Mouse (Mus musculus) CD4-positive, CD25-positive, alpha-beta regulatory T cell, adult 4 months (primary cell): ENCODE measurements around the gene Bcl6. TPM values are rescaled to one million over a fixed set of nuclear protein-coding genes. Genes with fewer than 3 reads are reported as not detected.

Source experiments
- ATAC-seq: one replicate; pipeline ENCODE4 v1.8.0; 2017
- polyA plus RNA-seq, 2 experiments: library from polyadenylated mRNA; unstranded; fragments of 100-300 nt; shearing (Covaris generic); gene quantifications; one replicate each; pipeline ENCODE4 v1.2.1; 2017

Bcl6 gene
- polyA plus RNA-seq, 2 experiments from 2014 or later = 6.2 to 23.8 TPM

DNA sequence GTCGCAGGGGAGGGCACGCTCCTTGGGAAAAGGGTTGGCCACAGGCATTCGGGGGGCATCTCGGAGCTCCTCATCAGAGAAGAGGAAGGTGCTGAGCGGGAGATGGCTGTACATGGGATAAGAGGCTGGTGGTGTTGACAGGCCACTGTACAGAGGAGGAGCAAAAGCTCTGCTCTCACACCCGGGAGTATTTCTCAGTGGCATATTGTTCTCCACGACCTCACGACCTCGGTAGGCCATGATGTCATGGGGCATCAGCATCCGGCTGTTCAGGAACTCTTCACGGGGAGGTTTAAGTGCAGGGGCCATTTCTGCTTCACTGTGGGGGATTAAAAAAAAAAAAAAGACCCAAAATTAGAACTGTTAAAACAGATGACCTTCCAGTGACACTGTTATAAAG lies 15.8 kb downstream of the Bcl6 start:
- ATAC-seq = no peak

DNA sequence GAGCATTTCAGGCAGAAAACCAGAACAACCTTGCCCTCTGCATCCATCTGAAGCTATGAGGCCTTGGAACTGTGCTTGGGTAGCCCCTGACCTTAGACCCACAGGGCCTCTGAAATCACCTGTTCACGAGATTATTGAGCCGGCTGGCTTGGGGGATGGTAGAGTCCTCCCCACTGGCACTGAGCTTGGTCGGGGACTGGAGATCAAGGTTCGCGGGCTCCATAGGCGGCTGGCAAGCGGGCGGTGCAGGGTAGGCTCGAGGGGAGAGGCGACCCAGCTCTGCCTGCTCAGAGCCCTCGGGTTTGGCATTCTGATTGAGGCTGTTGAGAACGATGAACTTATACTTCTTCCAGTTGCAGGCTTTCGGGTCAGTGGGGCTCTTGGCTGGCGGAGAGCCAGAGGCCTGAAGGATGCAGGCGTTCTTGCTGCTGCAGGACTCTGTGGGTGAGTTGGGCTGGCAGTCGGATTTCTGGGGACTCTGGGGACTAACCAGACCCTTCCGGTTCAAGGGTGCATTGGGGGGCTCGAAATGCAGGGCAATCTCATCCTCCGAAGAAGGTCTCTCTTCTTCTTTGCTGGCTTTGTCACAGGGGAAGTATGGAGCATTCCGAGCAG lies 16.4 kb downstream of the Bcl6 start:
- no peak for ATAC-seq

DNA sequence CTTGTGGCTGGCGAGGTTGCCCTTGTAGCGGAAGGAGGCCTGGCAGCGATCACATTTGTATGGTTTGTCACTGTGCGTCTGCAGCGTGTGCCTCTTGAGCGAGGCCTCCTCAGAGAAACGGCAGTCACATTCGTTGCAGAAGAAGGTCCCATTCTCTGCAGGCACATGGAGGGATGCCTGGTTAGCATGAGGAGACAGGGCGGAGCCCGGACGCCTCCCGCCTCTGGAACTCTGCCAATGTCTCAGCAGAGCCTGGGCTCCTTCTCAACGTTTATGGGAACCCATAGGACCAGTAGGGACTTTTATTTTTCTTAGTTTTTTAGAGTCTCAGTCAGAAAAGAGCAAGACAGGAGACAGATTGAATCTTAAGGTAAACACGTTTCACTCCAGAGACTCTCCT lies 18.7 kb downstream of the Bcl6 start:
- no peak for ATAC-seq

DNA sequence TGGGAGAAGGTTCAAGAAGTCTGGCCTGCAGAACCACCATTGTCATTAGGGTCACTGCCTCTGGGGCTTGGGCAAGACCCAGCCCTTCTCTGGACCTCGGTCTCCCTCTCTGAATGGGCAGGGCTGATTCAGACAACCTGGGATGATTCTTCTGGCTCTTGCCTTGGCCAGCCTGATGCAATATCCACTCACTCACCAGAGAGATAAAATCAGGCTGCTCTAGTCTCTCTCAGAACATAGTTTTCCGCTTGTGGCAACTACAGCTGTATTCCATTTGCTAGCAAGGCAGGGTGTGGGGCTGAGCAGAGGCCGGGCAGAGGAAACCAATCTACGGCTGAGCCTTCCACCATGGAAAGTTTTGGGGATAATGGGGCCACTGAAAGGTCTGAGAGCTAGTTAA lies 19.8 kb downstream of the Bcl6 start:
- ATAC-seq = no peak

DNA sequence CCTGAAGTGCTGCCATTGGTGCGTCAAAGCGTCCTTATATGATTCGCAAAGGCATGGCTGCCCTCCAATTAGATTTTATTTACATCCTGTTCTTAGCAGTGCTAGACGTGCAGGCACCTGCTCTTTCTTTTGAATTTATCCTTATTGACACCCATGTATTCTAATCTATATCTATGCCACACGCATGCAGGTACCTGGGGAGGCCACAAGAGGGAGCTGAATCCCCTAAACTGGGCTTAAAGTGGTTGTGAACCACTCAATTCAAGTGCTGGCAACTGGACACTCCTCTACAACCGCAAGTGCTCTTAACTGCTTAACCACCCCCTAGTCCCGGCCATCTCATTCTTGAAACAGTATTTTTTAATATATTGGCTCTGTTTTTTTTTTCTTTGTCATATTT lies 21.4 kb downstream of the Bcl6 start:
- no peak for ATAC-seq

DNA sequence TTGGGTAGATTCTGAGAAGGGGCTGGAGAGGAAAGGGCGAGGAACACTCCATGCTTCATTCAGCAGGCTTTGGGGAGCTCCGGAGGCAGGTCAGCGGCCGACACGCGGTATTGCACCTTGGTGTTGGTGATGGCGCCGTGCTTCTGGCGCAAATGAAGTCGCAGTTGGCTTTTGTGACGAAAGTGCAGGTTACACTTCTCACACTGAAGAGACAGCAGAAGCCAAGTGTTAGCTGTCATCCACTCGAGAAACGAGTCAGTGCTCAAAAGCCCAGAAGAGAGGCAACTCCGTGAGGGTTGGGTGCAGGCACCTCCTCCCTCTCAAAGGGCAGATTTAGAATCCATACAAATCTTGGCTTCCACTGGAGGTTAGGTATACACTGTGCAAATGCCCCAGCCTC lies 22.6 kb downstream of the Bcl6 start:
- ATAC-seq = no peak

DNA sequence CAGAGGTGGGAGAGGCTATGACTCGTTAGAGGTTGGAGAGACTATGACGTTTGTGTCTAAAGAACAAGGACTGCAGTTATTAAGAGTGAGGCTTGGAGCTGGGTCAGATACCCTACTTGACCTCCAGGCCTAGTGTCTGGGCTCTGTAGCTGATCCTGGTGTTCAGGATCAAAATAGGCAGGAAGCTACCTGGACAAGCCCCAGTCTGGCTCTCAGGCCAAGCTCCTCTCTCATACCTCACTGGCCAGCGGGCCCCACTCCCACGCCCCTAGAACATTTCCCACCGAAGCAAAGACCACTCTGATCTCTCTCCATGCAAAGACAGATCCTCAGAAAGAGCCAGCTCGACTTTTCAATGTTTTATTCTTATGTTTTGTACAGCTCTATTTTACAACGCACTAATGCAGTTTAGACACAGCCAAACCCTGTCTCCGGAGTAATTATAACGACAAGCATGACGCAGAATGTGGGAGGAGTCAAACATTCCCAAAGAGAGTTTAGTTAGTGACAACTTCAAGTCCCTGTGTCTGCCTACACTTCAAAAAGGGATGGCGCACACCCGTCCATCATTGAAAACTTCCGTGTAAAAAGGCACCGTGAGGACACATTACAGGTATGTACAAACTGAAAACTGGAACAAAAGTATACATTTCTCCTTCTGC lies 23.8 kb downstream of the Bcl6 start:
- no peak for ATAC-seq

DNA sequence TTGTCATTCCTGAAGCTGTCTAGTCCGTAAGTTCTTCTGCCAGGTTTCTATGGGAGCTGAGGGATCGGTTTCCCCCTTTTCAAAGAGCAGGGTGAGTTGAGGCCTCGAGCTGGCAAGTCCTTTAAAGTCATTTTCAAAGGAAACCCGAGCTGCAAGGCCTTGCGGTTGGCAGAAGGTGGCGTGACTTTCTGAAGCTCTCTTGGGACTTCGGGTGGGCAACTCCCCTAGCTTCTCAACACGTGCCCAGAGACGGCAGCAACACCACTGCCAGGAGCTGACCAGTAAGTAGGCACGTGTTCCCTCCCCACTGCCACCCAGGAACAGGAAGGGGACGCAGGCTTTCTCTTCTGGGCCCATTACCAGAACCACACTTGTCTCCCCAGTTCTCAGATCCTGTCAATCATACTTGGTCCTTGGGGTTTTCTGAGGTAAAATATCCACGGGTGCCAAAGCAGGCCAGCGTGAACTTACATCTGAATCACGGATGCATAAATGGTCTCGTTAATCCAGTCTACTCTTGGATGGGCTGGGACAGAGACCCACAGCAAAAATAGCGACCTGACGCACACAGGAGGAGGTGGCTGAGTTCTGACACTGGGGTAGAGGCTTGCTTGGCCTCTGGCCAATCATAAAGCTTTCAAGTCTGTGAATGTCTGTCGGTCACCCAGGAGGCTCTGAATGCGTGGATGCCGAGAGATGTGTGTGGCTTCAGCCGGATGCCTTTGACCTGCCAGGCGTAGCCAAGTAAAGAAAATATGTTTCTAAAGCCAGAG lies 24.6 kb downstream of the Bcl6 start:
- no peak for ATAC-seq

DNA sequence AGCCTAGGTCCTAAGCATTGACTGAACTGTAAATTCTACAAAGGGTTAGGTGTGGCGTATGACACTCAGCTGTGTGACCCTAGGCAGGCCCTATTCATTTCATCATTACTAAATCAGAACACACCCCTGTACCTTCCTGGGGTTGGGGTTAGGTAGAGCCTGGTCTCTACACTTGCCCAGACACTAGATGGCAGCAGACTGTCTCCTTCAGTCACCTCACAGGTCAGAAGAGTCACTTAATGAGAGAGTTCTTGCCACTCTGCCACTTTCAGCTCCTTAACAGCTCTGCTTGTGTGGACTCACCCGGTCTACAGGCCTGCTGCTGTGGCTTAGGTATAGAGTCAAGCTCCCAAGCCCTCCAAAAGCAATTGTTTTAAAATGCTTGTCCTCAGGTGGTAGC lies 26.3 kb downstream of the Bcl6 start:
- ATAC-seq = peak; percentile 81

DNA sequence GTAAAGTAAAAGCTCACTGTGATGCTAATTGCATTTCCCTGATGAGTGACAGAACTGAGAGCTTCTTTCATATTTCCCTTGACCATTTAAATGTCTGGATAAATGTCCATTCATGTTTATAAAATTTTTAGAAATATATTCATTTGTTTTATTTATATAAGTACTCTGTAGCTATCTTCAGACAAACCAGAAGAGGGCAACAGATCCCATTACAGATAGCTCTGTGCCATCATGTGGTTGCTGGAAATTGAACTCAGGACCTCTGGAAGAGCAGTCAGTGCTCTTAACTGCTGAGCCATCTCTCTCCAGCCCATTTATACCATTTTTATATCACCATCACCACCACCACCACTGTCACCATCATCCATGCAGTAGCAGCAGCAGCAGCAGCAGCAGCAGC lies 29.7 kb downstream of the Bcl6 start:
- no peak for ATAC-seq

DNA sequence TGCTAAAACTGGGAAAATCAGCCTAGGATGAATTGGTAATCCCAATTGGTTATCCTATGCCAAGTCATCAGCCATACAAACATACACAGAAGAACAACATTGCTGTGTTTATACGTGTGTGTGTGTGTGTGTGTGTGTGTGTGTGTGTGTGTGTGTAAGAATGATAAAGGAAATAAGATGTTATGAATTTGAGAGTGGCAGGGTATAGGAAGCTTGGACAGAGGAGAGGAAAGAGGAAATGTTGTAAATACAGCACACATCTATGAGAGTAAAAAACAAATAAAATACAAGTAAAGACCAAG lies 34.7 kb downstream of the Bcl6 start:
- no peak for ATAC-seq

DNA sequence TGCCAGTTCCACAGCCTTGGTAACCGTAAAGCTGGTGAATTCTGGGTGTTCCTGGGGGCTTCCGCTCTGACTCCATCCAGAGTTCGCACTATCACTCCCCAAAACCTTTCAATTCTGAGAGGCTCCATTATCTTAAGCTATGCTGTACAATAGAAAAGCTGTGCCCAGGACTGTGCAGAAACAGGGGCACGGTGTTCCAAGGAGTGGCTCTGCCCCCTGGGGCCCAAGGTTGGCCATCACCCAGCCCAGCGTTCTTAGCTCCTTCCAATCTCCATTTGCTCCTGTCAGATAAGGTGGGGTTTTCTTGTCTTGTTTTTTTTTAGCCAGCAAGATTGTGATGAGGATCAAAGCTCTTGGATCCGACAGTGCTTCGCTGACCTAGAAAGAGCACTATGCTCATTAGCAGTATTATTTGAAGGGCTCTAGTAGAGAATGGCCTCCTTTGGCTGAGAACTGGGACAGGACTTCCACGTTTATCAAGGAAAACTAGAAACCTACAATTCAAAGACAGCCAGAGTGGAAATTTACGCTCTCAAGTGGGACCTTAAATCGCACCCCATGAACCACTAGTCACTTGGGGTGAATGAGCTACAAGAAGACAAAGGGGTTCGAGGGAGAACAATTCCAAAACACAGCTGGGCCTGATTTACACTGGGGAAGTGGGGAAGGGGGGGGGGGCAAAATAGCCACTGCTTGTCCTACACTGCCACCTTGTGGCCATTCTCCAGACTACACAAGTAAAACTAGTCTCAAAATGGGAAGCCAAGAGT lies 35.3 kb downstream of the Bcl6 start:
- no peak for ATAC-seq

DNA sequence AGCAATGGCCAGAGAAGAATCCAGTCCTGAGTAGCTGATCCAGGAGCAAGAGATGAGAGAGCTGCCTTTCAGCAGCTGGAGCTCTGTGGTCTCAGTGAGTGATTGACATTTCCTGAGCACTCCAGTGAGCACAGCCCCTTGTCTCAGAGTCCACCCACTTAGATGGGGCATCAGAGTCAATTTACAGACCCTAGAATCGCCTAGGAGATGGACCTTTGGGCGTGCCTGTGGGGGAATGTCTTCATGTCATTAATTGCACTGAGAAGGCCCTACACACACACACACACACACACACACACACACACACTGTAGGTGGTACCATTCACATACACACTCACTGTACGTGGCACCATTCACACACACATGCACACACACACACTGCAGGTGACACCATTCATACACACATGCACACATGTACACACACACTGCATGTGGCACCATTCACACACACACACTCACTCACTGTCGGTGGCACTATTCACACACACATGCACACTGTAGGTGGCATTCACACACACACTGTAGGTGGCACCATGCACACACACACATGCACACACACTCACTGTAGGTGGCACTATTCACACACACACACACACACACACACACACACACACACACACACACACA lies 36.4 kb downstream of the Bcl6 start:
- no peak for ATAC-seq

DNA sequence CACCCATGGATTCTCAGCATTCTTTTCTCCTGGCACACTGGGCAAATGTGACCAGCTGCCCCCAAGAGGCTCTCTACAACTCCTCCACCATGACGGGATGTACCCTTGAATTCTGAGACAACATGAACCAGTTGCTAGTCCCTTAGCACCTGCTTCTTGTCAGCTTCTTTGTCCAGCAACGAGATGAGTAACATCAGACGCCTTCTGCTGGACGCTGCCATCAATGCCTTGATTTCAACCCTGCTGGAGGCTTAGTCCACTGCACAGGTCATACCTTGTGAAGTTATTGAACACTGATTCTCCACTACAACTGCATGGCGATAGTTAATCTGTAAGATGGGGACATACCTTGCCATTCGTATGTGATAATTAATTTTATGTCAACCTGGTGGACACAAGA lies 41.0 kb downstream of the Bcl6 start:
- ATAC-seq = no peak

DNA sequence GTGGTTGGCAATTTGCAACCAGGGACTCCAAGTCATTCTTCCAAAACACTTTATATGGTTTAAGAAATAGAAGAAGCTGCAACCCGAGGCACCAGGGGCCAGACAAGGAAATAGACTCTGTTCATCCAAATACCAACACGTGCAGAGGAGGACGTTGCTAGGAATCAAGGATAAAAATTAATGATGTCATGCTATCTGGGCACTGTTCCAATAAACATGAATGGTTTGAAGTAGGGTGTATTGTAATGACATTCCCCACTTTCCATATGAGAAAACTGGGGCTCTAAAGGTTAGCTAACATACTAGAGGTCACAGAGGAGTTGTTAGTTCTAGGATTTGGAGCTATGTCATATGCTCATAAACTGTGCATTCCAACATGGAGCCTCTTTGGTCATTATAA lies 43.9 kb downstream of the Bcl6 start:
- no peak for ATAC-seq

DNA sequence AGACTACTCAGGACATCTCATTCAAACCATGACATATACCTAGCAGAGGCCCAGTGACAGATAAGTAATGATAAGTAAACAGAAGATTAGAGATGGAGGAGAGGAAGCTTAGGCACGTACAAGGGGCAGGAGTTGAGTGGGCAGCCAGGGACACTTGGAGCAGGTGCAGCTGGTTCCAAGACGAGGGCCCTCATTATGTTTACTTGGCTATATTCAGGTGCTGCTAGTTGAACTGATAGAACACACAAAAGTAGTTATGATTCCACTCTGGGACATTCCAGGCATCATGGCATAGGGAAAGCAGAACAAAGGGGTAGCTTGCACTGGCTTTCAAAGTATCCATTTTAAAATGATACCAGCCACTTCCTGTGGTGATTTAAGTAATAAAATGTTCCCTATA lies 54.3 kb downstream of the Bcl6 start:
- ATAC-seq = no peak

DNA sequence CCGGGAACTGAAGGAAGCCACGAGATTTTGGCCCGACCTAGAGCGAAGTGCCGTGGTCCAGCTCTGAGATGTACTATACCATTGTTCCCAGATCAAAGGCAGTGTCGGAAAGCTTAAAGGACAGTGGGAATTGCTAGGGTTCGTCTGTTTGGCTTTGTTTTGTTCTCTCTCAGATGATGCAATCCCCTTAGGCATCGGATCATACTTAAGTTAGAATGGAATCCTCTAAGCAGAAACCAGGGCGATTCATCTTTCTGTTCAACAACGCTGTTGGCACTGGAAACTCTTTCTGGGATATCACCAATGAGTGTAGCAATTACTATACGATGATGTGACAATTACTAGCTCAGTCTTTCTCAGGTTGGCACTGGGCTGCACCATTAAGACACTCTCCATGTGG lies 56.4 kb downstream of the Bcl6 start, which contains the start of gene Rtp2:
Gene Rtp2 (minus strand): TSS at position 101 of the 400 bp plus-strand sequence.
- no peak for ATAC-seq

DNA sequence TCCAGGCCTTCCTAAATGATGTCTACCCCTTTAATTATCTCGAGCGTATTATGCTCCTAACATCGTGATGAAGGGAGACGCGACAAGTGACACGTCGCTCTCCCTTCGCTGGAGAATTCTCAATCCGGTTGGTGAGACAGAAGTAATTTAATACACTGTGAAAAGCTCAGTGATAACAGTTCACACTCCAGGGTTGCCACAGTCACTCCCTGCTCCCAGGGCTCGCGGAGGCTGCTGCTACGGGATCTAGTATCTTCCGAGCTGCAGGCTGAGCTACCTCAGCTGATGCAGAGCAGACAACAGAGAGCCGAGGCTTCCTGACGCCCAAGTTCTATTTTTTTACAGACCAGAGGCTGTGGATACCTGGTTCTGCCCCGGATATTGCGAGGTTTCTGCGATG lies 57.4 kb downstream of the Bcl6 start:
- ATAC-seq = no peak

DNA sequence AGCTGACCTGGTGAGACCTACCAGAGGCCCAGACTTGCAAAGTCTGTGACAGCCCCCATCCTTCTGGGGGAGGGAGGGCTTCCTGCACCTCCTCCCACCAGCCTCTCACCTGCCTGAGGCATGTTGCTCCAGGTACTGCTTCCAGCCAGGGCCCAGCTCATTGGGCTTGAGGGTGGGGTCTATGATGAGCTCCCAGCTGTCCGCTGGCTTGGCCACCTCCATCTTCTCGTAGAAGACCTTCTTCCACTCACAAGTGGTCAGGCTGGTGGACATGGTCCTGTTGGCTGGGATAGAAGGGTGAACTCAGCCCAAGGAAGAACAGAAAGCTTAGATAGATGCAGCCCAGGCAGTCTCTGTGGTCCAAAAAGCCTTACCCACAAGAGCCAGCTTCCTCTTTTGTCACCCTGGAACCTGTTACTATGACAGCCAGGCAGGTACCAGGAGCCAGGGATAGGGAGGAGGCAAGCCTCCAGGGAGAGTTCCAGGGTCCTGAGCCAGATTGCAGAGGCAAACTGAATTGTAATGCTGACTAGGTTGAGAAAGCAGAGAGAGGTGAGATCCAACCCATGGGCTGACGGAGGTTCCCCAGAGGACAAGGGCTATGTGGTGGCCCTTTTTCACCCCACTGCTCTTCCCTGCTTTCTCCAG lies 58.1 kb downstream of the Bcl6 start:
- ATAC-seq = no peak

DNA sequence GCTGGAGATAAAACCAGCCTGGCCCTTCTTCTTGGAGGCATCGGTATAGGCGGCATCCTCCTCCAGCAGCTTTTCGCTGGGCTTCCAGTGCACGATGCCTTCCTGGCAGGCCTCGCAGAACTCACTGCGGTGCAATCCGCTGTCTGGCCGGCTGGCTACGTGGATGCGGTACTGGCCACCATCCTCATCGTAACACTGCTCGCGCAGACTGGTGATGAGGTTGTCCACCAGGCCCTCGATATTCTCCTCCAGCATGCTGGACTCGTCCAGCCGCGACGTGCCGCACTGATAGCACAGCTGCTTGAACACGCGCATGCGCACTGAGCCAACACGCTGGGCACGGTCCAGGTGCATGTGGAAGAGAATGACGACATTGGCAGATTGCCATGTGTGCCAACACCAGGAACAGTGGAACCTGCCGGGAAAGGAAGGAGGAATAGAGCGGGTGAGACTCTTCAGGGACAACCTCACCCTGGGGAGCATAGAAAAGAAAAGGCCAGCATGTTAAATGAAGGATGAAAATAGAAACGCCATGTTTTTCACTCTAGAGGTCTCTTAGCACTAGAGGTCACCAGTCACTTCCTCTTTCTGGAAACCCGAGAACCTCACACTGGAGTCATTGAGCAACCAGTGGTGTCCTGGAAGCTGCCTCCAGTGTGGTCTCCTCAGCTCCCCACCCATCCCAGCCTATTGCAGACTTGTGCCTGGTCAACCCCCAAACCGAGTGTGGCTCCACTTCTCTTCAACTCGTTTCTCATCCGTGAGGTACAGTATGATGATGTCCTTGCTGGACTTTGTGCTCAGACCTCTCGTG lies 61.1 kb downstream of the Bcl6 start:
- ATAC-seq = no peak

DNA sequence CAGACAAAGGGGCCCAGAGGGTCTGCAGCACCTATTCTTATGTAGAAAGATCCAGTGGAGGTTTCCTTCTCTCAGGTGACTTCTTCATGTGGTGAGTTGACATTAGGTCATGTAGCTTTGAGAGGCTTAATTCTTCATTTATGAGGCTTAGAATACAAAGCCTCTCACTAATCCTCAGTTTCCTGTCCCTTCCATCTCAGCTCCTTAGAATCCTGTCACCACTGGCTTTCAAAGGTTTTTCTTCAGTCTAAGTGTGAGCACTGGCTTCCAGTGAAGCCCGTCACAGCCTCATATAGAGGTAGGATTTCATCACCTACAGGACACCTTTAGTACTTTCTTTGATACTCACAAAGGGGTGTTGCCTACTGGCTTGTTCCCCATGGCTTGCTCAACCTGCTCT lies 65.7 kb downstream of the Bcl6 start:
- no peak for ATAC-seq

DNA sequence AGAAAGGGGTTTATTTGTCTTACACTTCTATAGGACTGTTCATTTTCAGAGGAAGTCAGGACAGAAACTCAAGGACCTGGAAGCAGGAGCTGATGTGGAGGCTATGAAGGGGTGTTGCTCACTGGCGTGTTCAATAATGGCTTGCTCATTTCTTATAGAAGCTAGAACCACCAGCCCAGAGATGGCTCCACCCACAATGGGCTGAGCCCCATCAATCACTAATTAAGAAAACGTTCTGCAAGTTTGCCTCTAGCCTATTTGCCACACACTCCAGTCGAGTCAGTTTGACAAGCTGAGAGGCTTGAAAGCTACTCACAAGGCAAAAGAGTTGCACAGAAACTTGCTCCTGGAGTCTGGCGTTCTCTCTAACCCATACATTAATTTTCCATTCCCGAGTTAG lies 67.0 kb downstream of the Bcl6 start:
- no peak for ATAC-seq
